Mouse (Mus musculus) E14TG2a.4 (cell line): ENCODE measurements around the gene Fam72a.

ENCODE experiments used
- CTCF ChIP-seq: conservative IDR thresholded peaks from 2 replicates; pipeline ENCODE4 v1.5.1; 2014; ENCODE audit warnings: low read length
- NANOG ChIP-seq: IDR thresholded peaks from 2 replicates; pipeline ENCODE4 v1.6.1; 2014; ENCODE audit warnings: borderline replicate concordance, low read length, mixed read lengths
- POU5F1 ChIP-seq: IDR thresholded peaks from 2 replicates; pipeline ENCODE4 v1.6.1; 2014; ENCODE audit warnings: low read length, borderline replicate concordance

DNA sequence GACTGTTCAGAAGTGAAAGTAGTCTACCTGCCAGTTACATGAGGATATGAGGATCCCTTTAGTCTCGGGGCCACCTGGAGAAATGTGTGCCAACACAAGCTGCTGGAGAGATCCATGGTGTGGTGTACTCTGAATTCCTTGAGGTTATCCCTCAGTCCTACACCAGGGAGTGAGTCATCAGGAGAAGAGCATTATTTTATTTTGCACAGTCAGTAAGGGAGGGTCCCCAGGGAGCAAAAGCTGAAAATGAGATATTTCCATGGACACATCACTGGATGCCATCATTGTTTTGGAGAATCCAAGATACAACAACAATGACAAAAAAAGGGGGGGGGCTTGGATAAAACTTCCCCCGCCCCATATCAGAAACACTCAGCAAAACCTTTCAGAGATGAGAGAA lies 24.3 kb downstream of the Fam72a start:
- no peak for TF ChIP-seq NANOG
- no peak for TF ChIP-seq CTCF
- no peak for TF ChIP-seq POU5F1
